Mouse (Mus musculus) heart, postnatal 0 days (tissue): ENCODE measurements around the gene Chrm3. TPM values are rescaled to one million over a fixed set of nuclear protein-coding genes. Genes with fewer than 3 reads are reported as not detected.

Experiments
- ATAC-seq: fragments of 200-750 bp; cut with Nextera tagmentation; 2 replicates; pipeline ENCODE4 v1.8.0; 2017; ENCODE audit warnings: low read depth, moderate number of reproducible peaks, moderate library complexity; ENCODE audit not compliant: insufficient read depth
- DNase-seq: peaks from one replicate; pipeline ENCODE4 v3.0.0-alpha.2; 2016; ENCODE audit warnings: low spot score
- H3K27ac ChIP-seq: fragments of 300-500 bp; sonication (generic); 2 replicates; pipeline ENCODE4 v1.5.1; 2014; ENCODE audit warnings: low read depth, mild to moderate bottlenecking
- H3K27me3 ChIP-seq: fragments of 300-500 bp; sonication (generic); 2 replicates; pipeline ENCODE4 v1.6.1; 2014; ENCODE audit warnings: low read length, mixed read lengths; ENCODE audit not compliant: control insufficient read depth, insufficient read depth
- H3K36me3 ChIP-seq: fragments of 300-500 bp; sonication (generic); replicated peaks from 2 replicates; pipeline ENCODE4 v1.6.1; 2014; ENCODE audit warnings: low read length, mixed read lengths; ENCODE audit not compliant: control insufficient read depth, insufficient read depth
- H3K4me1 ChIP-seq: fragments of 300-500 bp; sonication (generic); 2 replicates; pipeline ENCODE4 v1.6.1; 2014; ENCODE audit warnings: antibody characterized with exemption; ENCODE audit not compliant: control insufficient read depth, insufficient read depth
- H3K4me2 ChIP-seq: fragments of 300-500 bp; sonication (generic); 2 replicates; pipeline ENCODE4 v1.6.1; 2014; ENCODE audit warnings: low read depth, mild to moderate bottlenecking, low read length, moderate library complexity
- H3K4me3 ChIP-seq: fragments of 300-500 bp; sonication (generic); 2 replicates; pipeline ENCODE4 v1.5.1; 2014; ENCODE audit warnings: low read depth, low read length
- H3K9ac ChIP-seq: fragments of 300-500 bp; sonication (generic); replicated peaks from 2 replicates; pipeline ENCODE4 v1.6.1; 2014; ENCODE audit warnings: low read depth, low read length, mixed read lengths
- H3K9me3 ChIP-seq: fragments of 300-500 bp; sonication (generic); replicated peaks from 2 replicates; pipeline ENCODE4 v1.6.1; 2016; ENCODE audit warnings: low read length; ENCODE audit not compliant: control insufficient read depth
- CTCF ChIP-seq: IDR thresholded peaks from 2 replicates; pipeline ENCODE4 v1.5.1; 2016; ENCODE audit warnings: antibody characterized with exemption, control low read depth, low read depth
- EP300 ChIP-seq: IDR thresholded peaks from 2 replicates; pipeline ENCODE4 v1.6.1; 2016; ENCODE audit warnings: antibody characterized with exemption, low read depth
- WGBS: fragments of 180-500 bp; shearing (Covaris S2); extraction: QIAGEN DNeasy Blood & Tissue Kit; methylation state at CpG from one replicate; pipeline ENCODE4 v1.1.7; 2014; 5-methylcytosine and 5-hydroxymethylcytosine counted together
- polyA plus RNA-seq: library from polyadenylated mRNA; unstranded; fragments of >200 nt; fragmentation: Nextera tagmentation; extraction: Ambion mirVana; gene quantifications from 2 replicates; pipeline ENCODE4 v1.2.1, GENCODE M21; 2015
- total RNA-seq: library from RNA; depleted of rRNA; stranded (reverse); fragments of >200 nt; gene quantifications from 2 replicates; pipeline ENCODE4 v1.2.3, GENCODE M21; 2014; ENCODE audit warnings: low replicate concordance

Gene Chrm3
- total and polyA plus RNA-seq, 2 experiments from 2014 or later, result 0.26 to 0.31 TPM

DNA sequence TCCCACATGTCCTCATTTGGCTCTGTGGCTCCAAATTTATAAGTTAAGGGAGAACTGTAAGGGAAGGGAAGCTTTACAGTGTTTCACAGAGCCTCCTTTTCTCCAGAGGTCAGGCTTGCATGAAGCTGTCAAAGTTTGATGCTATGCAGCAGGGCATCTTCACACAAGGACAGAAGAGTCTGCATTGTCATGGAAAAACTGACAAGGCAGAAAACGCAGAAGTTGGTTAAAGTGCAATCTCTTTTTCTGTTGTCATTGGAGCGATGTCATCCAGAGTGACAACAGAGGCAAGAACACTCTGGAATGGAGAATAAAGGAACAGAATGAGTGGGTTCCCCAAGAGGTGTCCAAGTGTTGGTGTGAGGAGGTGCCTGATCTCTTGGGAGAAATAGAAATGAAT lies 377.4 kb downstream of the Chrm3 start:
- Histone ChIP-seq H3K9me3 (no peaks in the 10 kb centered on the region), H3K4me3 (no peak overlapping the region), H3K27ac (no peak overlapping the region), H3K27me3 (no peaks in the 10 kb centered on the region), H3K36me3 (no peaks in the 10 kb centered on the region), H3K9ac (no peak overlapping the region), H3K4me1 (no peaks in the 10 kb centered on the region), H3K4me2 (no peak overlapping the region)
- ATAC-seq (no peak), DNase-seq (no peak)
- WGBS, result 47% methylated on average over 2 of the region's 2 CpGs
- no peak for TF ChIP-seq EP300
- no peak for TF ChIP-seq CTCF

GRCm38 (mm10) chr13:9977699-9978098 lies 382.9 kb downstream of the Chrm3 start:
- Histone ChIP-seq H3K4me3 (no peak overlapping the region), H3K36me3 (no peaks in the 10 kb centered on the region), H3K4me2 (no peak overlapping the region), H3K27me3 (no peaks in the 10 kb centered on the region), H3K4me1 (no peaks in the 10 kb centered on the region), H3K9ac (no peak overlapping the region), H3K9me3 (no peaks in the 10 kb centered on the region), H3K27ac (no peak overlapping the region)
- TF ChIP-seq EP300, result no peak
- TF ChIP-seq CTCF, result no peak
- no peak for DNase-seq
- 71% methylated on average over 1 of the region's 1 CpGs for WGBS
- ATAC-seq, result no peak

- H3K4me1 ChIP-seq, result no peaks in the 10 kb centered on the region
- no peak overlapping the region for H3K27ac ChIP-seq
- no peaks in the 10 kb centered on the region for H3K36me3 ChIP-seq
- H3K27me3 ChIP-seq, result no peaks in the 10 kb centered on the region
- WGBS, result 73% methylated on average over 2 of the region's 2 CpGs
- H3K4me2 ChIP-seq, result no peak overlapping the region
- DNase-seq, result no peak
- TF ChIP-seq CTCF, result no peak
- no peak for TF ChIP-seq EP300
- H3K9me3 ChIP-seq, result no peaks in the 10 kb centered on the region
- H3K9ac ChIP-seq, result no peak overlapping the region
- ATAC-seq, result no peak
- no peak overlapping the region for H3K4me3 ChIP-seq
Observed at GRCm38 (mm10) chr13:9973742-9974321, 386.8 kb downstream of the Chrm3 start.

DNA sequence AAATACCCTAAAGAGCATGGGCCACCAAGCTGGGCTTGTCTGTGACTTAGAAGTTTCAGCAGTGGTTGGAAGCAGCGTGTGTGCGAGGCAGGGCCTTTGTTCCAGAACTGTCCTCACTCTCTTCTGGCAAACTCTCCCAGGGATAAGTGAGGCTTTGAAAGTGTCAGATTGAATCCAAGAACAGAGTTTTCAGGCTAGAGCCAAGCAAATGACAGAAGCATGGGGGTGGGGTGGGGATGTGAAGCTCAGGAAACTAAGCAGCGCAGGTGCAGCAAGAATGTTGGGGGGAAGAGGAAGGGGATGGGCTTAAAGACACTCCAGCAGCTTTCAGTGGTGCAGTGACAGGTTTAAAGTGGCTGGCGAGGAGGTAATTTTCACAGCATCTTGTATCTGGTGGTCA lies 388.8 kb downstream of the Chrm3 start:
- DNase-seq, result no peak
- TF ChIP-seq CTCF, result no peak
- TF ChIP-seq EP300, result no peak
- Histone ChIP-seq H3K4me2 (no peak overlapping the region), H3K27ac (no peak overlapping the region), H3K9ac (no peak overlapping the region), H3K9me3 (no peaks in the 10 kb centered on the region), H3K36me3 (no peaks in the 10 kb centered on the region), H3K27me3 (no peaks in the 10 kb centered on the region), H3K4me3 (no peak overlapping the region), H3K4me1 (no peaks in the 10 kb centered on the region)
- WGBS, result 57% methylated on average over 4 of the region's 4 CpGs
- no peak for ATAC-seq

DNA sequence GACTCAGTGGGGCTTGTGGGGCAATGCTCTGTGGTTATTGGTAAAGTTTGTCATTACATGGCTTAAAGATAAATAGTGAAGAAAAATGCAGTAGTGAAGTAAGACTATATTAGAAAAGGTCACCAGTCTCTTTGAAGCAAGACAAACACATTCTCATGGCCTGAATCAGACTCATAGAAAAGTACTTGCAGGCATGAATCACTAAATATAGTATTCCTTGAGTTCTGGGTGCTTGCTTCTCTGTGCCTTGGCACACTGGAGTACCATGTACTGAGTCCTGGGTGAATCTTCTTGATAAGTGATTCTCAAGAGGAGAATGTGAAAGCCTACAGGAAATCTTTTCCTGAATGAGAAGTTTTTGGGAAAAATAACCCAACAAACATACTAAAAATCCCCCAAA lies 408.0 kb downstream of the Chrm3 start:
- Histone ChIP-seq H3K9me3 (no peaks in the 10 kb centered on the region), H3K36me3 (no peaks in the 10 kb centered on the region), H3K4me2 (no peak overlapping the region), H3K9ac (no peak overlapping the region), H3K4me1 (no peaks in the 10 kb centered on the region), H3K27ac (no peak overlapping the region), H3K27me3 (no peaks in the 10 kb centered on the region), H3K4me3 (no peak overlapping the region)
- ATAC-seq (no peak), DNase-seq (no peak)
- no peak for TF ChIP-seq CTCF
- no peak for TF ChIP-seq EP300

GRCm38 (mm10) chr13:9951376-9951775 lies 409.3 kb downstream of the Chrm3 start:
- DNase-seq, result no peak
- no peaks in the 10 kb centered on the region for H3K27me3 ChIP-seq
- H3K9me3 ChIP-seq, result no peaks in the 10 kb centered on the region
- no peak for ATAC-seq
- no peaks in the 10 kb centered on the region for H3K4me1 ChIP-seq
- 70% methylated on average over 1 of the region's 1 CpGs for WGBS
- H3K27ac ChIP-seq, result no peak overlapping the region
- H3K4me2 ChIP-seq, result no peak overlapping the region
- no peak for TF ChIP-seq EP300
- TF ChIP-seq CTCF, result no peak
- H3K4me3 ChIP-seq, result no peak overlapping the region
- no peaks in the 10 kb centered on the region for H3K36me3 ChIP-seq
- H3K9ac ChIP-seq, result no peak overlapping the region
